Mouse (Mus musculus): ENCODE measurements around the gene Krit1.

Krit1 gene

GRCm38 (mm10) chr5:3873485-3873884, 70.5 kb downstream of the Krit1 start:
- in situ Hi-C loops (cut with MboI, MseI), result loop anchor here (25.0 kb wide), 1 partner anchor 1039 kb away; no protein-coding TSS in a partner anchor

- in situ Hi-C loops (cut with MboI, MseI), result loop anchor here (10.0 kb wide), 1 partner anchor 222 kb away; no protein-coding TSS in a partner anchor
Observed at GRCm38 (mm10) chr5:3886862-3887261, 83.9 kb downstream of the Krit1 start.

- in situ Hi-C loops (cut with MboI, MseI), result loop anchor here (10.0 kb wide), 1 partner anchor 224 kb away; no protein-coding TSS in a partner anchor
Observed at GRCm38 (mm10) chr5:3889201-3889600, 86.2 kb downstream of the Krit1 start.

GRCm38 (mm10) chr5:3893459-3894293, 90.7 kb downstream of the Krit1 start, which contains the start of gene Mterf1a:
TSS of gene Mterf1a (minus strand) at chr5:3893933.
- in situ Hi-C loops (cut with MboI, MseI), result loop anchor here (5.0 kb wide), 1 partner anchor 299 kb away; the partner anchor contains the start of gene Mterf1b

GRCm38 (mm10) chr5:3894294-3894619, 91.3 kb downstream of the Krit1 start:
- in situ Hi-C loops (cut with MboI, MseI), result loop anchor here (5.0 kb wide), 1 partner anchor 298 kb away; the partner anchor contains the start of gene Mterf1b
